Mouse (Mus musculus) thymus, adult 2 months (tissue): ENCODE measurements around the gene Olfr1032. TPM values are rescaled to one million over a fixed set of nuclear protein-coding genes. Genes with fewer than 3 reads are reported as not detected.
A peak's percentile ranks its signal among the peaks of the same experiment; 100 is the strongest.
"Not testable (repeated sequence)": the region's sequence is repeated elsewhere in the genome, so short reads cannot be mapped to it uniquely, and the experiment has no call there.

Experiments used
- DNase-seq: peaks from one replicate; pipeline ENCODE4 v3.0.0; 2021
- H3K27ac ChIP-seq: fragments of 200-500 bp; 2 replicates; pipeline ENCODE4 v1.5.1; 2012; ENCODE audit warnings: low read length, control low read depth; ENCODE audit not compliant: control insufficient read depth, insufficient read depth
- H3K27me3 ChIP-seq: fragments of 200-500 bp; 2 replicates; pipeline ENCODE4 v1.6.1; 2012; ENCODE audit warnings: mild to moderate bottlenecking, low read length, moderate library complexity, mixed read lengths; ENCODE audit not compliant: control insufficient read depth, insufficient read depth
- H3K36me3 ChIP-seq: fragments of 200-500 bp; 2 replicates; pipeline ENCODE4 v1.6.1; 2012; ENCODE audit warnings: mild to moderate bottlenecking, low read length, moderate library complexity; ENCODE audit not compliant: control insufficient read depth, insufficient read depth
- H3K4me1 ChIP-seq: fragments of 200-500 bp; replicated peaks from 2 replicates; pipeline ENCODE4 v1.6.1; 2012; ENCODE audit warnings: low read length; ENCODE audit not compliant: control insufficient read depth, insufficient read depth
- H3K4me3 ChIP-seq: fragments of 200-500 bp; 2 replicates; pipeline ENCODE4 v1.5.1; 2012; ENCODE audit warnings: mild to moderate bottlenecking, low read length, control low read depth, moderate library complexity; ENCODE audit not compliant: control insufficient read depth, insufficient read depth
- CTCF ChIP-seq: fragments of 200-500 bp; IDR thresholded peaks from 2 replicates; pipeline ENCODE4 v1.5.1; 2012; ENCODE audit warnings: mild to moderate bottlenecking, control low read depth, low read length, moderate library complexity, borderline replicate concordance; ENCODE audit not compliant: control insufficient read depth, poor library complexity, insufficient read depth; ENCODE audit errors: extremely low read depth
- POLR2A ChIP-seq: fragments of 200-500 bp; IDR thresholded peaks from 2 replicates; pipeline ENCODE4 v1.6.1; 2012; ENCODE audit warnings: mild to moderate bottlenecking, low read length, control low read depth, moderate library complexity; ENCODE audit not compliant: control insufficient read depth, poor library complexity, insufficient read depth; ENCODE audit errors: extremely low read depth
- WGBS: fragments of 180-500 bp; shearing (Covaris S2); methylation state at CpG from one replicate; pipeline ENCODE4 v1.1.7; 2018; 5-methylcytosine and 5-hydroxymethylcytosine counted together
- polyA plus RNA-seq: library from polyadenylated mRNA; depleted of rRNA; stranded (reverse); fragments of >200 nt; gene quantifications from 2 replicates; pipeline ENCODE4 v1.2.3, GENCODE M21; 2012; rRNA removed

Gene Olfr1032
- not detected in 2 replicates for polyA plus RNA-seq

GRCm38 (mm10) chr2:86005240-86005639, at the start of gene Olfr1032:
Gene Olfr1032, plus strand, starts transcription at chr2:86005540.
- WGBS = 90% methylated on average over 7 of the region's 7 CpGs
- no peaks in the 10 kb centered on the region for H3K4me1 ChIP-seq
- no peak within 1 kb of the TSS for H3K4me3 ChIP-seq
- no peaks in the 10 kb centered on the region for H3K27me3 ChIP-seq
- DNase-seq = no peak
- H3K36me3 ChIP-seq = no peaks in the 10 kb centered on the region
- no peak within 1 kb of the TSS for H3K27ac ChIP-seq
- TF ChIP-seq POLR2A (no peak), CTCF (no peak)

DNA sequence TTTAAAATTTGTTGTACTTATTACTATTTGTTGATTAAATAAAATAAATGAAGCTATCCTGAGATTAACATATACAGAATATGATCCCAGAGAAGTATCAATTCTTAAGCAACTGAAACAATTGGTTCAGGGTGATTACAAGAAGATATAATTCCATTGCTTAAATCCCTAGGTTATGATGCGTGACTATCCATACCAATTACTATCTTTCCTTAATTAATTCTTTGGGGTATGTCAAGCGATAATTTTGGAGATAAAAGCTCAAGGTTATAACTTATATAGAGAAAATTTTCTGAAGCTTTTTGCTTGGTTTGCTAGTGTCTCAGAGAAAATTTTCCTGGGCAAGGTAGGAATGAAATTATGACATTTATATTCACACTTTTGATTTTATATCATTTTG, 31.7 kb upstream of the Olfr1032 start, which contains the start of gene Olfr1029:
Gene Olfr1029, plus strand, starts transcription at position 301 of the 400 bp plus-strand sequence.
- no peak within 1 kb of the TSS for H3K4me3 ChIP-seq
- WGBS = 93% methylated on average over 2 of the region's 2 CpGs
- TF ChIP-seq POLR2A (no peak), CTCF (no peak)
- H3K36me3 ChIP-seq = no peaks in the 10 kb centered on the region
- H3K27ac ChIP-seq = no peak within 1 kb of the TSS
- no peaks in the 10 kb centered on the region for H3K4me1 ChIP-seq
- no peak for DNase-seq
- H3K27me3 ChIP-seq = no peaks in the 10 kb centered on the region

GRCm38 (mm10) chr2:85978976-85979375, 26.4 kb upstream of the Olfr1032 start, which contains the start of gene Olfr1030:
Gene Olfr1030, plus strand, starts transcription at chr2:85979276.
- no peak for TF ChIP-seq CTCF
- no peak for TF ChIP-seq POLR2A
- H3K4me3 ChIP-seq = no peak within 1 kb of the TSS
- no peaks in the 10 kb centered on the region for H3K4me1 ChIP-seq
- no peaks in the 10 kb centered on the region for H3K36me3 ChIP-seq
- 69% methylated on average over 1 of the region's 1 CpGs for WGBS
- no peak for DNase-seq
- no peak within 1 kb of the TSS for H3K27ac ChIP-seq
- no peaks in the 10 kb centered on the region for H3K27me3 ChIP-seq

- WGBS = 55% methylated on average over 3 of the region's 3 CpGs
- TF ChIP-seq POLR2A = no peak
- TF ChIP-seq CTCF = no peak
Measured at GRCm38 (mm10) chr2:85990004-85990403, 15.3 kb upstream of the Olfr1032 start, which contains the start of gene Olfr1031. Gene Olfr1031, plus strand, starts transcription at chr2:85990304.

DNA sequence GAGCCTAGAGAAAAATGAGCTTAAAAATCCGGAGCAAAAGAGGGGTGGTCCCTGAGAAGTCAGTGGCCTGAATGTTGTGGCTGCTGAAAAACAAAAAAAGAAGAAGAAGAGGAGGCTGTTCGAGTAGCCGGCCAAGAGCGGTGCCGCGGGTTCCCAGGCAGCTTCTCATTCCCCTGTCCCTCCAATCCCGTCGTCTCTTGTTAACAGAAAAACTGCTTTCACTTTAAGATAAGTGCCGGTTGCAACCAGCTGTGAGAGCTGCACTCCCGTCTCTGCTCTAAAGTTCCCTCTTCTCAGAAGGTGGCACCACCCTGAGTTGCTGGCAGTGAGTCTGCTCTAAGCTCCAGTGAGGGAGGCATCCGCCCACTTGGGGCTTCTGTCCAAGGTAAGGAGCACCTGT, 15.1 kb downstream of the Olfr1032 start, which contains the start of gene Olfr1033:
Gene Olfr1033, plus strand, starts transcription at position 228 of the 400 bp plus-strand sequence.
- H3K36me3 ChIP-seq, H3K27me3 ChIP-seq, DNase-seq, H3K4me1 ChIP-seq: not testable (repeated sequence)
- under 1% methylated on average over 11 of the region's 11 CpGs for WGBS
- H3K27ac ChIP-seq = peak within 1 kb of the TSS; percentile 34; the same call in 1 of the 2 replicates
- peak within 1 kb of the TSS; percentile 26 for H3K4me3 ChIP-seq

More at GRCm38 (mm10) chr2:85990004-85990403, 15.3 kb upstream of the Olfr1032 start, which contains the start of gene Olfr1031:
- Histone ChIP-seq H3K4me1 (no peaks in the 10 kb centered on the region), H3K4me3 (no peak within 1 kb of the TSS), H3K36me3 (no peaks in the 10 kb centered on the region), H3K27ac (no peak within 1 kb of the TSS), H3K27me3 (no peaks in the 10 kb centered on the region)
- DNase-seq = no peak

- not testable (repeated sequence) for H3K4me3 ChIP-seq
Measured at GRCm38 (mm10) chr2:86021518-86021917, 16.2 kb downstream of the Olfr1032 start.

DNA sequence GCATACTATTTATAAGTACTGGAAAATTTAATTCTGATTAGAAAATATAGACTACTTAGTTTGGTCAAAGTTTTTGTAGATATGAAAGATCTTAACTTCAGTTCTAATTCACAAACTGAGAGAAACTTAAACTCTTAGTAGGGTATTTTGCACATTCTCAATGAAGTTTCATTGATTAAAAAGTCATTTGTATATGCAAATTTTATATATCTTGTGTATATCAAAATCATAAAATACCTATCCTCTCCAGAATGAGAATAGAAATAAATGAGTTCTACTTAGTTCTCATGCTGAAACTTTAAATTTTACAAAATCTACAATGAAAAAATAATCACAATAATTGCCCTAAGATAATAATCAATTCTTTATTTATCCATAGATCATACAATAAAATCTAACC, 40.2 kb downstream of the Olfr1032 start, which contains the start of gene Olfr1034:
Gene Olfr1034, plus strand, starts transcription at position 301 of the 400 bp plus-strand sequence.
- Histone ChIP-seq H3K27me3 (no peaks in the 10 kb centered on the region), H3K36me3 (no peaks in the 10 kb centered on the region), H3K4me3 (no peak within 1 kb of the TSS), H3K4me1 (no peaks in the 10 kb centered on the region), H3K27ac (no peak within 1 kb of the TSS)
- TF ChIP-seq CTCF (no peak), POLR2A (no peak)
- no peak for DNase-seq

More at GRCm38 (mm10) chr2:86021518-86021917, 16.2 kb downstream of the Olfr1032 start:
- DNase-seq, H3K27ac ChIP-seq, H3K27me3 ChIP-seq, H3K36me3 ChIP-seq, H3K4me1 ChIP-seq: not testable (repeated sequence)
- WGBS = 59% methylated on average over 6 of the region's 9 CpGs

- H3K27me3 ChIP-seq, H3K36me3 ChIP-seq, H3K27ac ChIP-seq, H3K4me3 ChIP-seq, H3K4me1 ChIP-seq, DNase-seq: not testable (repeated sequence)
Measured at GRCm38 (mm10) chr2:86050777-86051176, 45.4 kb downstream of the Olfr1032 start.
